Mouse (Mus musculus) gastrocnemius, adult 8-10 months (tissue): ENCODE data around the gene Klf5. TPM values are rescaled to one million over a fixed set of nuclear protein-coding genes. Genes with fewer than 3 reads are reported as not detected.

Experiments
- total RNA-seq, 4 experiments: library from RNA; stranded (reverse); gene quantifications; 2 replicates each; pipeline ENCODE4 v1.2.4; 2022

Klf5 gene
- total RNA-seq, 4 experiments from 2014 or later = 3.6 to 6.0 (median 4.7) TPM

Other genes with a start within 250 kb of the Klf5 start
- gene Pibf1, start 199.3 kb upstream of the Klf5 start, total RNA-seq = 1 to 10 TPM; 4.8 to 8.4 (median 7.7) TPM
- 1 to 10 TPM; 7.9 to 9.2 (median 8.5) TPM for gene Dis3, start 198.9 kb upstream of the Klf5 start, total RNA-seq